Mouse (Mus musculus): ENCODE results near the gene Wtap.
"Not testable (repeated sequence)": the region's sequence is repeated elsewhere in the genome, so short reads cannot be mapped to it uniquely, and the experiment has no call there.

The Wtap gene

DNA sequence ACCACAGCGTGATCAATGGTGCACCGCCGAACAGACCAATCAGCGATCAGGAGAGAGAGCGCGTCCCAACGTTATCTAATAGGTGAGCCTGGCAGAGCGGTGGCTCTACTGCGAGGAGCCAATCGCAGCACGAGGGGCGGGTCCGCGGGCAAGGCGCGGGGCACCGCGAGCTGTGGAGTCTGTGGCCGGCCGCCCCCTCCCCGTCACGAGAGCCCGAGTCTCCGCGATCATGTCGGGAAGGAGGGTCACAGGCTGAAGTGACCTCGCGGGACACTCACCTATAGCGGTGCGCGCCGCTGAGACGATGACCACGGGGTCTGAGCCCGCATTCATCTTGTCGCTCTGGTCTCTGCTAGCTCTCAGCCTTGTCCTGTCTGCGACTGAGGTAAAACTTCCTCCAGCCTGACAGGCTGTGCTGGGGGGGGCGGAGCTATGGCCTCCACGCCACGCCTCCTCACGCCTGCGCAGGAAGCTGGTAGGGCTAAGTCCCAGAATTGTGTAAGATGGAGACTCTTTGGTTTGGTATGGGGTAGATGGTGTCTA lies 33.6 kb downstream of the Wtap start, which contains the start of gene Acat2:
Gene Acat2 (minus strand): TSS at position 417 of the 543 bp plus-strand sequence.
- DNase-seq, result peak; percentile 96

GRCm38 (mm10) chr17:12959377-12959776 lies 34.6 kb downstream of the Wtap start:
- not testable (repeated sequence) for DNase-seq

- DNase-seq, result no peak
Observed at GRCm38 (mm10) chr17:12956664-12957063, 37.3 kb downstream of the Wtap start.

- no peak for DNase-seq
Observed at GRCm38 (mm10) chr17:12949669-12950068, 44.3 kb downstream of the Wtap start.

GRCm38 (mm10) chr17:12942459-12943162 lies 51.4 kb downstream of the Wtap start:
- DNase-seq, result no peak

DNA sequence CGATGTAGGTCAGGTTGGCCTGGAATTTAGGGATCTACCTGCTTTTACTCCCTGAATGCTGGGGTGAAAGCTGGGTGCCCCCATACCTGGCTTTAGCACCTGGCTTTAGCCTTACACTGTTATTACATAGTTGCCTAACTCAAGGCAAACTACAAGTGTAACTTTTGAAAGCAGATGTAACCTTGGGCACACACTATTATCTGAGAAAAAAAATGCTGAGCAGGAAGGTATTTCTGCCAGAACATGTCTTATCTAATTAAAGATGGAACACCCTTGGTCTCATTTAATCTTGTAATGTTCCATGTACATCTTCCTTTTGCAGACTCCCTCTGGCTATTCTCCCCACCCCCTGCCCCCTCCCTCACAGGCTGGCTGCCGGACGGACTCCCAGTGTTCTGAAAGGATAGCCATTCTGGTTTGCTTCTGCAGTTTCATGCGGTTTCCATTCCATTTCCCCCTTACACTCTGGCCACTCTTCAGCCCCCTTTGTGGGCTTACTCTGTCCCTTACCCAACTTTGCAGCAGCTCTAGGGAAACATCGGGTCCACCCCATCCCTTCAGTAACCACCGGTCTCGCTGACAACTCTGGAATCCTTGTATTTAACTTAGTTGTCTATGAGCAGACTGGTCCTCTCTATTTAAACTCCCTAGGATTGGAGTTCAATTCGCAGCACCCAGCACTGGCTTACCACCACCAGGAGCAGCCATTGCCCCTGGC lies 52.3 kb downstream of the Wtap start:
- no peak for DNase-seq

DNA sequence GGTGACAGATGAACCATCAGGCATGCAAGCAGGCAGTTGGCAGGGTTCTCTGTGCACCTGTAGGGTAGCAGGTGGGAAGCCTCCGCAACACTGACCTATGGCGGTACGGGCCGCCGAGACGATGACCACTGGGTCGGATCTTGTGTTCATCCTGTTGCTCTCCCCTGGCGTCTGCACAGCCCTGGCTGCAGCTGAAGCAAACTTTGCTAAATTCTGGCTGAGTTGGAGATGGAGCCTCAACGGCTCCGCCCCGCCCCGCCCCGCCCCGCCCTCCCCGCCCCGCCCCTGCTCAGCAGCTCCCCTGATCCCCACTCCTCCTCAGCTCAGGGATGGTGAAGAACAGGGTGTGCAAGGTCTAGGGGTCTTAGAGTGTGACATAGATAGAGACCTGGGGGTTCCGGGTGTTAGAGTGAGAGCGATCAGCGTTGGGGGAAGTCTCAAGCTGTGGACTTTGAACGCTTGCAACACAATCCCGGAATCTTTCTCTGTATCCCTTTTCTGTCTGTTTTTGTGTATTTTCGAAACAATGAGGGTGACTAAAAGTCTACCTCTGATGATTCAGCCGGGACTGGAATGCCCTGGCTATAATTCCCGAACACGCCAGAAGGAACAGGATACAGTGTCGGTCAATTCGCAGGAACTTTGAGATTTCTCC lies 53.7 kb downstream of the Wtap start, which contains the start of gene Acat3:
Gene Acat3 (minus strand): TSS at position 450 of the 655 bp plus-strand sequence.
- DNase-seq, result no peak

DNA sequence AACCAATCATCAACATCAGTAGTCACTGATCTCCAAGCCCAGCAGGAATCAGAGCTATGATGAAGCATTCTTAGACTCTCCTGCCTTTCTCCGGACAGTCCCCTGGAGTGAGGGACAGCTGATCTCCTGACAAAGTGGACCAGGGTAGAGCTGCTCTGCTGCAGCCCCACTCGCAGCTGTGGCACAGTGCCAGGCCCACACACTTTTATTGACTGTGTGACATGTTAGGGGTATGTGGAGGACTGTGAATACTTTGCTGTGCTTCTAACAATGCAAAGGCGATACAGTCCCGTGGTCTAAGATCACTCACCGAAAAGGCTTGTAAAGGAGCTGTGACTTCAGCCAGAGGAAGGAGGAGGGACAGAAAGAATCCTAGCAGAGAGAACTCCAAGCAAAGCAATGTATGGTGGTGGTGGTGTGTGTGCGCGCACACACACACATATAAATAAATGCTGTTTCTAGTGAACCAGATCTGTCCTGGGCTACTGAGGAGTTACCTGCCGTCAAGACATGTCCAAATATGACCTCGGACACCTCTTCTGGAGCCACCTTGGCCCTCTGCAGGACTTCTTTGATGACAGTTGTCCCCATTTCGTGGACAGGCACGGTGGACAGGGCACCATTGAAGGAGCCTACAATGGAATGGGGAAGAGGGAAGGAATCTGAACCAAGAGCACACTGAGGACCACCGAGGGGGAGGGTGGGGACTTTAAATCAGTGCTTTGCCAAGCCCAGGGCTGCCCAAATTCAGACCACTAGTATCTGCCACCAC lies 54.4 kb downstream of the Wtap start:
- not testable (repeated sequence) for DNase-seq

DNA sequence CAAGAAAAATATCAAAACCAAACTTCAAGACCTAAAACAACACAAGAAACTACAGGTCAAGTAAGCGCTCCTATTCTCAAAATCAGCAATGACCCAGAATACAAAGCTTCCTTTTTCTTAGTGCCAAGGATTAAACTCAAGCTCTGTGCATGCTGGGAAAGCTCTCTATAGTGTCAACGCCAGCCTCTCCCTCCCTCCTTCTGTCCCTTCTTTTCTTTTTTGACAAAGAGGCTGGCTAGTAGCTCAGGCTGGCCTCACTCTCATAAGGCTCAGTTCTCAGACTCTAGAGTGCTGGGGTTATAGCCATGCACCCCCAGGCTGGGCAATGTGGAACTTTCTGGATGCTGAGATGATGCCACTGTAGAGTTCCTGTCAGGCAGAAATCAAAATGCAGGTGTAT lies 55.9 kb downstream of the Wtap start:
- no peak for DNase-seq

- DNase-seq, result no peak
Observed at GRCm38 (mm10) chr17:12937412-12937970, 56.5 kb downstream of the Wtap start.

DNA sequence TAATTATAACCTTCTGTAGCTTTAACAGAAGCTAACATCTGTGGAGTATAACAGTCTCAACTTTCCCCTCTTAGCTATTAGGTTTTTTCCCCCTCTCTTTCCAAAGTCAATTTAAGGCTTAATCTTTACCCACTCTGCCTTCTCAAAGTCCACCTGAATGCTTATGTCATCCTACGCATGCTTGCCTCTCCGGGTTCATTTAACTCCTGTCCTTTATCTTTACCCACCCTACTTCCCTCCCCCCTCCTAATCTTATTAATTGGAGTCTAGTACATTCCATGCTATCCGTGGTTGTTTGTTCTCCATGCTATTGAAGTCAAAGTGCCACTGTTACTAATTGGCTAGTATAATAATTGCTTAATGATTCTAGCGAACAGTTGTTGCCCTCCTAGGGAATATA lies 58.2 kb downstream of the Wtap start:
- DNase-seq, result no peak

DNA sequence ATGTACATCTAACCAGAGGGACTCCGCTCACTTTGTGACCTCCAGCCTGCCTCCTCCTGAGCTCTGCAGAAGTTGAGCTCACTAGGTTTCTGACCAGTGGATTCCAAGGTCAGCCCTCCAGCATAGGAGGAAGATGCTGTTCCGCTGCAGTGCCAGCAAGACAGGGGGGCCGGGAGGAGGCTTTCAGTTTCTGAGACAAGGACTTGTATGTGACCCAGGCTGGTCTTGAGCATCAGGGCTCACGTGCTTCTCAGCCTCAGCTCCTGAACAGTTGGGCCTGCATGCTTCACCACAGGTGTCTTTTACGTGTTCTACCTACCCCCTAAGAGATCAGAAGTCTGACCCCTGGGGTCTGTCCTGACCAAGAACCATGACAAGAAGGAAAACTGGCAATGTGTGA lies 62.4 kb downstream of the Wtap start:
- not testable (repeated sequence) for DNase-seq

DNA sequence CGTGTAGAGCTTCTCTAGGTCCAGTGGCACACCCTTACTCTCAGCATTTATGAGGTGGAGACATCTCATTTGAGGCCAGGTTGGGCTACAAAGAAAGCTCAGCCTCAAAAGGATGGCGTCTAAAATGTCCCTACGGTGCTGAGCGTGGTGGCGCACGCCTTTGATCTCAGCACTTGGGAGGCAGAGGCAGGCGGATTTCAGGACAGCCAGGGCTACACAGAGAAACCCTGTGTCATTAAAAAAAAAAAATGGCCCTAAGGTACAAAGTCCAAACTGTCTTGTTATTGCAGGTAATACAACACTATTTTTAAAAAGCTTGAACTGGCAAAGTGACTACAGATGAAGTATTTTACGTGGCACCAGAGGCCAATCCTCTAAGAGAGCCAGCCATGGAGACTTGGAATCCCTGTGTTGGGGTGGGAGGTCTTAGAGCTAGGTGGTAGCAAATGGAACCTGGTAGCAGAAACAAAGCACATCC lies 68.2 kb downstream of the Wtap start:
- DNase-seq, result no peak

DNA sequence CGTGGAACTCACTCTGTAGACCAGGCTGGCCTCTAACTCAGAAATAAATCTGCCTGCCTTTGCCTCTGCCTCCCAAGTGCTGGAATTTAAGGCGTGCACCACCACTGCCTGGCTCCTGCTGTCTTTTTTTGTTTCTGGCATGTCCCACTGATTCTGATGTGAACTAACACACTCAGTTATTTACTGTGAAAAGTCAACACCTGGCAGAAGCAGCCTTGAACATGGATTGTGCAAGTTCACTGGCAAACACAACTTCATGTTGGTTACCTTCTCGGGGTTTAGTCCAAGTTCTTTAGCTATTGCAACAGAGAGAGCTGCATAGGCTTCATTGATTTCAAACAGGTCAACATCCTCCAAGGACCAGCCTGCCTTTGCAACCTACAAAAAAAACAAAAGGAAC lies 69.0 kb downstream of the Wtap start:
- peak; percentile 73 for DNase-seq

- peak; percentile 21 for DNase-seq
Observed at GRCm38 (mm10) chr17:12921073-12921472, 72.9 kb downstream of the Wtap start.
